In genomic region chrX:142303456-142303855, GRCm38 (mm10) we compare ENCODE assay signal across 30 mouse cellular contexts. TPM values are rescaled to one million over a fixed set of nuclear protein-coding genes. Genes with fewer than 3 reads are reported as not detected.
DNase-seq lines count a peak whose midpoint lies in the region; ATAC-seq and TF ChIP-seq lines count a peak whose summit lies in the region.
"Had no signal": no experiment of that assay in that cellular context is flagged by ENCODE, and none has a peak within 500 bp of the region (broad histone marks: within the 10 kb centered on the region; RNA-seq: fewer than 3 reads in every experiment).

No protein-coding gene starts in this region.

- no peaks in the 10 kb centered on the region for H3K36me3 ChIP-seq in kidney, embryonic 15.5 days
- H3K36me3 ChIP-seq: G1E; hindbrain, embryonic 13.5 days; liver, embryonic 12.5 days; midbrain, embryonic 12.5 days; neural tube, embryonic 12.5 days; stomach, embryonic 15.5 days had no signal

- peak; percentile 36 for DNase-seq in gastrocnemius, adult 2 months
- no peak for DNase-seq in gastrocnemius, adult 8-10 months (ENCODE audit: low spot score in 2 of 2)
- peak; percentile 38 for DNase-seq in kidney, adult 18-20 months
- DNase-seq in kidney, adult 8-10 months = peak; percentile 63 to 66
- peak; percentile 73 to 84 for DNase-seq in kidney, postnatal 25 days
- no peak for DNase-seq in urinary bladder, postnatal 36 days (ENCODE audit: low spot score in 2 of 2)
- no peak for DNase-seq in T-cell, adult 2 months (ENCODE audit: low spot score)
- DNase-seq: adrenal gland, postnatal 25 days; cerebellum, adult 11-12 months; cerebellum, adult 9-11 months; heart, adult 11 months; heart, postnatal 36 days; liver, postnatal 0 days; lung, postnatal 4 days; thymus, adult 18-20 months; thymus, postnatal 25 days had no signal

- peaks cover 15% of the 10 kb centered on the region; the same call in 1 of the 2 replicates for H3K4me1 ChIP-seq in kidney, embryonic 15.5 days
- H3K4me1 ChIP-seq: liver, embryonic 12.5 days; megakaryocyte, embryonic 14.5 days; neural tube, embryonic 12.5 days had no signal

- no peak overlapping the region for H3K9ac ChIP-seq in kidney, embryonic 15.5 days
- H3K9ac ChIP-seq: forebrain, embryonic 13.5 days; hindbrain, embryonic 13.5 days; liver, embryonic 12.5 days; liver, postnatal 0 days; midbrain, embryonic 12.5 days; neural tube, embryonic 12.5 days; stomach, embryonic 15.5 days had no signal

- no peak overlapping the region for H3K27ac ChIP-seq in gastrocnemius, adult 2 months
- H3K27ac ChIP-seq in kidney, embryonic 15.5 days = no peak overlapping the region
- H3K27ac ChIP-seq: forebrain, embryonic 13.5 days; hindbrain, embryonic 13.5 days; layer of hippocampus, adult 2 months; left cerebral cortex, adult 2 months; liver, embryonic 12.5 days; midbrain, embryonic 12.5 days; neural tube, embryonic 12.5 days; stomach, embryonic 15.5 days had no signal

- 37% methylated on average over 2 of the region's 2 CpGs for WGBS in kidney, embryonic 15.5 days

- no peaks in the 10 kb centered on the region for H3K9me3 ChIP-seq in kidney, embryonic 15.5 days (replicated peaks)
- H3K9me3 ChIP-seq: forebrain, embryonic 13.5 days; G1E; hindbrain, embryonic 13.5 days; liver, embryonic 12.5 days; midbrain, embryonic 12.5 days; neural tube, embryonic 12.5 days; stomach, embryonic 15.5 days had no signal

- no peak for ATAC-seq in kidney, embryonic 15.5 days (replicated peaks; ENCODE audit: low FRiP score)
- ATAC-seq: forebrain, embryonic 13.5 days; intestine, embryonic 16.5 days; liver, embryonic 12.5 days; liver, postnatal 0 days had no signal

- TF ChIP-seq CTCF in gastrocnemius, adult 2 months (IDR thresholded peaks at IDR 0.05) = no peak

- H3K4me3 ChIP-seq in gastrocnemius, adult 2 months = no peak overlapping the region
- H3K4me3 ChIP-seq in kidney, embryonic 15.5 days (replicated peaks) = no peak overlapping the region
- H3K4me3 ChIP-seq: forebrain, embryonic 13.5 days; hindbrain, embryonic 13.5 days; layer of hippocampus, adult 2 months; left cerebral cortex, adult 2 months; liver, embryonic 12.5 days; megakaryocyte, embryonic 14.5 days; midbrain, embryonic 12.5 days; myocyte; neural tube, embryonic 12.5 days; stomach, embryonic 15.5 days had no signal

- H3K27me3 ChIP-seq in kidney, embryonic 15.5 days = peaks cover 75% of the 10 kb centered on the region

- intact Hi-C loops in gastrocnemius, adult 2 months (cut with DNase I) = no loop called here

- no peak overlapping the region for H3K4me2 ChIP-seq in kidney, embryonic 15.5 days
- H3K4me2 ChIP-seq: forebrain, embryonic 13.5 days; heart, embryonic 11.5 days; hindbrain, embryonic 13.5 days; liver, embryonic 12.5 days; midbrain, embryonic 12.5 days; neural tube, embryonic 12.5 days; stomach, embryonic 15.5 days had no signal

RNA-seq across cellular contexts. Expression of gene Kcne1l, which starts 2.6 kb away (rescaled TPM):
- under 1 TPM in 1 of 2 experiments, not detected in 1; 0.31 TPM for total RNA-seq in gastrocnemius, adult 2 months (2021)
- total RNA-seq in gastrocnemius, adult 8-10 months (2022) = under 1 TPM in 3 of 4 experiments, not detected in 1; 0.15 to 0.49 (median 0.19) TPM
- polyA plus RNA-seq in kidney, embryonic 15.5 days (2015; fragmentation: Nextera tagmentation; extraction: Ambion mirVana) = 18.8 and 19.5 TPM in 2 replicates
- total RNA-seq: G1E had no signal
- polyA plus RNA-seq: G1E had no signal

Comparison
In these comparisons a context has a peak if more than half of its experiments do, and no peak if none do; other contexts are left out.
1. DNase-seq: peak in gastrocnemius, adult 2 months (single experiment), kidney, adult 18-20 months (single experiment), kidney, adult 8-10 months (2 of 2) and kidney, postnatal 25 days (2 of 2); none in gastrocnemius, adult 8-10 months (0 of 2), urinary bladder, postnatal 36 days (0 of 2) and T-cell, adult 2 months (single experiment).